Mouse (Mus musculus): Measurements from ENCODE around the gene Zic4.

DNA sequence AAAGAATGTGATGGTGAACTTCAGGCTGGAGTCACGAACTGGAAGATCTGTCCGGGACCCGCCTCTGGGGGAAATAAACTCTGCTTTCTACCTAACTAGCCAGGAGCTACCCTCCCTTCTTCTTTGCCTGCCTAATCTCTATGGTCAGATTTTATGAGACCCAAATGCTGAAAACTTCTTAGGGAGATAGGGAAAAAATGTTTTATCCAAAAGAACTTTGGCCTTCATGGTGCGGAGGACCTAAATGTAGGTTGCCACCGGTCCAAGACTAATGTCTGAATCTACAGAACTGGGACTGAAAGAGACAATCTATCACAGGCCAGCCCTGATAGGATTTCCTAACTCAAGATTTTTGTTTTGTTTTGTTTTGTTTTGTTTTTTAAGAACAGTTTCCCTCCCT, 10.9 kb upstream of the Zic4 start:
- TF ChIP-seq CTCF (IDR thresholded peaks at IDR 0.05; ENCODE audit: control insufficient read depth, insufficient read depth, insufficient replicate concordance, low read depth, low read length) (no peak), POLR2A (IDR thresholded peaks at IDR 0.05; ENCODE audit: control insufficient read depth, low read depth, low read length) (no peak)
